Mouse (Mus musculus) midbrain, embryonic 16.5 days (tissue): ENCODE results near the gene Scn3a. TPM values are rescaled to one million over a fixed set of nuclear protein-coding genes. Genes with fewer than 3 reads are reported as not detected.

ENCODE experiments used
- ATAC-seq: fragments of 200-750 bp; cut with Nextera tagmentation; 2 replicates; pipeline ENCODE4 v1.8.0; 2017; ENCODE audit warnings: moderate TSS enrichment
- H3K27ac ChIP-seq: fragments of 300-500 bp; sonication (generic); 2 replicates; pipeline ENCODE4 v1.5.1; 2014; ENCODE audit warnings: mild to moderate bottlenecking, low read length, mixed read lengths
- H3K27me3 ChIP-seq: fragments of 300-500 bp; sonication (generic); 2 replicates; pipeline ENCODE4 v1.6.1; 2014; ENCODE audit warnings: low read depth, low read length, mixed read lengths; ENCODE audit not compliant: control insufficient read depth, insufficient read depth
- H3K36me3 ChIP-seq: fragments of 300-500 bp; sonication (generic); 2 replicates; pipeline ENCODE4 v1.6.1; 2014; ENCODE audit warnings: mild to moderate bottlenecking, low read length, moderate library complexity, mixed read lengths; ENCODE audit not compliant: control insufficient read depth, insufficient read depth
- H3K4me1 ChIP-seq: fragments of 300-500 bp; sonication (generic); 2 replicates; pipeline ENCODE4 v1.6.1; 2014; ENCODE audit warnings: mild to moderate bottlenecking, low read length, mixed read lengths; ENCODE audit not compliant: control insufficient read depth, insufficient read depth
- H3K4me2 ChIP-seq: fragments of 300-500 bp; sonication (generic); 2 replicates; pipeline ENCODE4 v1.6.1; 2014; ENCODE audit warnings: mild to moderate bottlenecking, low read length, mixed read lengths
- H3K4me3 ChIP-seq: fragments of 300-500 bp; sonication (generic); 2 replicates; pipeline ENCODE4 v1.5.1; 2014; ENCODE audit warnings: low read depth, mild to moderate bottlenecking, low read length, moderate library complexity, mixed read lengths
- H3K9ac ChIP-seq: fragments of 300-500 bp; sonication (generic); 2 replicates; pipeline ENCODE4 v1.6.1; 2014; ENCODE audit warnings: low read depth, low read length, mixed read lengths
- H3K9me3 ChIP-seq: fragments of 300-500 bp; sonication (generic); replicated peaks from 2 replicates; pipeline ENCODE4 v1.6.1; 2014; ENCODE audit warnings: mild to moderate bottlenecking, low read length, mixed read lengths; ENCODE audit not compliant: control insufficient read depth, poor library complexity, severe bottlenecking
- WGBS: fragments of 180-500 bp; shearing (Covaris S2); extraction: QIAGEN DNeasy Blood & Tissue Kit; methylation state at CpG from one replicate; pipeline ENCODE4 v1.1.7; 2014; 5-methylcytosine and 5-hydroxymethylcytosine counted together
- polyA plus RNA-seq: library from polyadenylated mRNA; unstranded; fragments of >200 nt; fragmentation: Nextera tagmentation; extraction: Ambion mirVana; gene quantifications from 2 replicates; pipeline ENCODE4 v1.2.1, GENCODE M21; 2015

Gene Scn3a
- polyA plus RNA-seq, 1 experiment from 2014 or later, result 70.7 TPM

GRCm38 (mm10) chr2:65552727-65553126 is 14.7 kb downstream of the Scn3a start:
- H3K27me3 ChIP-seq, result no peaks in the 10 kb centered on the region
- peaks cover 14% of the 10 kb centered on the region for H3K4me1 ChIP-seq
- 23% methylated on average over 3 of the region's 3 CpGs for WGBS
- no peak overlapping the region for H3K9ac ChIP-seq
- peak; percentile 51; the same call in 1 of the 2 replicates for ATAC-seq
- no peaks in the 10 kb centered on the region for H3K36me3 ChIP-seq
- H3K9me3 ChIP-seq, result no peaks in the 10 kb centered on the region
- H3K27ac ChIP-seq, result peak overlapping the region; percentile 6; the same call in 1 of the 2 replicates
- H3K4me2 ChIP-seq, result no peak overlapping the region; the same call in 1 of the 2 replicates
- no peak overlapping the region for H3K4me3 ChIP-seq

GRCm38 (mm10) chr2:65552222-65552621 is 15.2 kb downstream of the Scn3a start:
- Histone ChIP-seq H3K4me1 (peaks cover 19% of the 10 kb centered on the region), H3K36me3 (no peaks in the 10 kb centered on the region), H3K9ac (no peak overlapping the region), H3K27me3 (no peaks in the 10 kb centered on the region), H3K4me3 (no peak overlapping the region), H3K4me2 (no peak overlapping the region; the same call in 1 of the 2 replicates), H3K27ac (peak overlapping the region; percentile 6; the same call in 1 of the 2 replicates), H3K9me3 (no peaks in the 10 kb centered on the region)
- ATAC-seq, result peak; percentile 30; the same call in 1 of the 2 replicates
- WGBS, result 42% methylated on average over 5 of the region's 5 CpGs

- Histone ChIP-seq H3K36me3 (no peaks in the 10 kb centered on the region), H3K27ac (no peak overlapping the region), H3K9ac (no peak overlapping the region), H3K27me3 (no peaks in the 10 kb centered on the region), H3K4me1 (peaks cover 21% of the 10 kb centered on the region), H3K4me3 (no peak overlapping the region), H3K9me3 (no peaks in the 10 kb centered on the region), H3K4me2 (no peak overlapping the region)
- no peak for ATAC-seq
- 51% methylated on average over 2 of the region's 2 CpGs for WGBS
These were observed 15.7 kb downstream of the Scn3a start for GRCm38 (mm10) chr2:65551736-65552135.

GRCm38 (mm10) chr2:65550564-65550963 is 16.9 kb downstream of the Scn3a start:
- no peaks in the 10 kb centered on the region for H3K27me3 ChIP-seq
- H3K27ac ChIP-seq, result no peak overlapping the region
- peaks cover 21% of the 10 kb centered on the region for H3K4me1 ChIP-seq
- H3K4me2 ChIP-seq, result no peak overlapping the region
- no peak for ATAC-seq
- H3K9ac ChIP-seq, result no peak overlapping the region
- H3K36me3 ChIP-seq, result no peaks in the 10 kb centered on the region
- no peaks in the 10 kb centered on the region for H3K9me3 ChIP-seq
- 92% methylated on average over 3 of the region's 3 CpGs for WGBS
- no peak overlapping the region for H3K4me3 ChIP-seq

- Histone ChIP-seq H3K27ac (no peak overlapping the region), H3K4me3 (no peak overlapping the region), H3K4me2 (no peak overlapping the region), H3K9ac (no peak overlapping the region), H3K9me3 (no peaks in the 10 kb centered on the region), H3K4me1 (peaks cover 27% of the 10 kb centered on the region), H3K36me3 (no peaks in the 10 kb centered on the region), H3K27me3 (no peaks in the 10 kb centered on the region)
- 90% methylated on average over 6 of the region's 6 CpGs for WGBS
- no peak for ATAC-seq
These were observed 18.8 kb downstream of the Scn3a start for GRCm38 (mm10) chr2:65548665-65549064.

GRCm38 (mm10) chr2:65547341-65547740 is 20.1 kb downstream of the Scn3a start:
- no peak overlapping the region for H3K27ac ChIP-seq
- no peaks in the 10 kb centered on the region for H3K27me3 ChIP-seq
- 73% methylated on average over 4 of the region's 4 CpGs for WGBS
- H3K4me3 ChIP-seq, result no peak overlapping the region
- H3K9me3 ChIP-seq, result no peaks in the 10 kb centered on the region
- peaks cover 31% of the 10 kb centered on the region for H3K4me1 ChIP-seq
- H3K4me2 ChIP-seq, result no peak overlapping the region
- no peak overlapping the region for H3K9ac ChIP-seq
- ATAC-seq, result no peak
- H3K36me3 ChIP-seq, result no peaks in the 10 kb centered on the region

GRCm38 (mm10) chr2:65542906-65543592 is 24.4 kb downstream of the Scn3a start:
- peaks cover 37% of the 10 kb centered on the region for H3K4me1 ChIP-seq
- ATAC-seq, result no peak
- H3K27me3 ChIP-seq, result no peaks in the 10 kb centered on the region
- H3K4me2 ChIP-seq, result no peak overlapping the region
- H3K9me3 ChIP-seq, result no peaks in the 10 kb centered on the region
- H3K4me3 ChIP-seq, result no peak overlapping the region
- H3K9ac ChIP-seq, result no peak overlapping the region
- no peaks in the 10 kb centered on the region for H3K36me3 ChIP-seq
- peak overlapping the region; percentile 47; the same call in 1 of the 2 replicates for H3K27ac ChIP-seq
- 58% methylated on average over 10 of the region's 10 CpGs for WGBS

- no peak for ATAC-seq
- H3K36me3 ChIP-seq, result no peaks in the 10 kb centered on the region
- H3K4me3 ChIP-seq, result no peak overlapping the region
- H3K4me2 ChIP-seq, result no peak overlapping the region
- no peaks in the 10 kb centered on the region for H3K9me3 ChIP-seq
- no peaks in the 10 kb centered on the region for H3K27me3 ChIP-seq
- peaks cover 30% of the 10 kb centered on the region for H3K4me1 ChIP-seq
- WGBS, result 37% methylated on average over 1 of the region's 1 CpGs
- no peak overlapping the region for H3K9ac ChIP-seq
- no peak overlapping the region for H3K27ac ChIP-seq
These were observed 25.6 kb downstream of the Scn3a start for GRCm38 (mm10) chr2:65541781-65542180.

- no peaks in the 10 kb centered on the region for H3K9me3 ChIP-seq
- WGBS, result 65% methylated on average over 5 of the region's 5 CpGs
- peaks cover 5% of the 10 kb centered on the region; the same call in 1 of the 2 replicates for H3K36me3 ChIP-seq
- no peak overlapping the region for H3K27ac ChIP-seq
- no peak overlapping the region for H3K4me3 ChIP-seq
- H3K9ac ChIP-seq, result no peak overlapping the region
- H3K4me1 ChIP-seq, result peaks cover 21% of the 10 kb centered on the region
- H3K27me3 ChIP-seq, result no peaks in the 10 kb centered on the region
- ATAC-seq, result no peak
- H3K4me2 ChIP-seq, result no peak overlapping the region
These were observed 29.0 kb downstream of the Scn3a start for GRCm38 (mm10) chr2:65538436-65538835.
